Mouse (Mus musculus) embryo, embryonic 9.5 days (tissue): Measurements from ENCODE around the gene Galp.
"Not testable (repeated sequence)": the region's sequence is repeated elsewhere in the genome, so short reads cannot be mapped to it uniquely, and the experiment has no call there.

Experiments
- DNase-seq: peaks from one replicate; pipeline ENCODE4 v3.0.0-alpha.2; 2017; ENCODE audit errors: extremely low spot score

Galp gene

GRCm38 (mm10) chr7:6174365-6174987 is 22.4 kb upstream of the Galp start:
- DNase-seq, result not testable (repeated sequence)

GRCm38 (mm10) chr7:6179013-6179412 is 17.9 kb upstream of the Galp start:
- no peak for DNase-seq

- no peak for DNase-seq
Observed at GRCm38 (mm10) chr7:6182882-6183281, 14.0 kb upstream of the Galp start.

GRCm38 (mm10) chr7:6183802-6184201 is 13.1 kb upstream of the Galp start:
- DNase-seq, result no peak

- DNase-seq, result no peak
Observed at GRCm38 (mm10) chr7:6184521-6184920, 12.4 kb upstream of the Galp start.

GRCm38 (mm10) chr7:6185391-6185790 is 11.5 kb upstream of the Galp start:
- no peak for DNase-seq

GRCm38 (mm10) chr7:6186176-6186575 is 10.7 kb upstream of the Galp start:
- no peak for DNase-seq

GRCm38 (mm10) chr7:6186756-6187155 is 10.1 kb upstream of the Galp start:
- DNase-seq, result no peak

GRCm38 (mm10) chr7:6189542-6189941 is 7.3 kb upstream of the Galp start:
- DNase-seq, result no peak

GRCm38 (mm10) chr7:6191376-6191775 is 5.5 kb upstream of the Galp start:
- peak; percentile 44 for DNase-seq

- peak; percentile 56 for DNase-seq
Observed at GRCm38 (mm10) chr7:6194129-6194528, 2.8 kb upstream of the Galp start.

- DNase-seq, result no peak
Observed at GRCm38 (mm10) chr7:6195777-6196176, 1.1 kb upstream of the Galp start.

GRCm38 (mm10) chr7:6204200-6204599 is 7.3 kb downstream of the Galp start:
- no peak for DNase-seq

- no peak for DNase-seq
Observed at GRCm38 (mm10) chr7:6213144-6213543, 16.3 kb downstream of the Galp start.

- DNase-seq, result not testable (repeated sequence)
Observed at GRCm38 (mm10) chr7:6214691-6215090, 17.8 kb downstream of the Galp start.

GRCm38 (mm10) chr7:6220147-6220546 is 23.3 kb downstream of the Galp start:
- DNase-seq, result no peak

- no peak for DNase-seq
Observed at GRCm38 (mm10) chr7:6221978-6222377, 25.1 kb downstream of the Galp start, which contains the start of gene Zscan5b. Gene Zscan5b (plus strand): TSS chr7:6222278.

- DNase-seq, result not testable (repeated sequence)
Observed at GRCm38 (mm10) chr7:6228491-6228890, 31.6 kb downstream of the Galp start.

GRCm38 (mm10) chr7:6239787-6240186 is 42.9 kb downstream of the Galp start:
- no peak for DNase-seq

GRCm38 (mm10) chr7:6240841-6241425 is 44.0 kb downstream of the Galp start:
- peak; percentile 19 for DNase-seq

GRCm38 (mm10) chr7:6244361-6245292 is 47.7 kb downstream of the Galp start:
- no peak for DNase-seq

GRCm38 (mm10) chr7:6252410-6252809 is 55.5 kb downstream of the Galp start, which contains the start of gene Epp13:
Gene Epp13 (plus strand): TSS chr7:6252710.
- DNase-seq, result no peak
